Mouse (Mus musculus) layer of hippocampus, adult 8-10 months (tissue): ENCODE results near the gene Pitpnb. TPM values are rescaled to one million over a fixed set of nuclear protein-coding genes. Genes with fewer than 3 reads are reported as not detected.

ENCODE experiments used
- DNase-seq, 2 experiments: peaks; one replicate each; pipeline ENCODE4 v3.0.0; 2022; ENCODE audit warnings: low spot score in 2 of 2
- total RNA-seq, 4 experiments: library from RNA; stranded (reverse); gene quantifications; 2 replicates each; pipeline ENCODE4 v1.2.4; 2022

Gene Pitpnb
- total RNA-seq, 4 experiments from 2014 or later, result 74.6 to 84.8 (median 80.1) TPM

DNA sequence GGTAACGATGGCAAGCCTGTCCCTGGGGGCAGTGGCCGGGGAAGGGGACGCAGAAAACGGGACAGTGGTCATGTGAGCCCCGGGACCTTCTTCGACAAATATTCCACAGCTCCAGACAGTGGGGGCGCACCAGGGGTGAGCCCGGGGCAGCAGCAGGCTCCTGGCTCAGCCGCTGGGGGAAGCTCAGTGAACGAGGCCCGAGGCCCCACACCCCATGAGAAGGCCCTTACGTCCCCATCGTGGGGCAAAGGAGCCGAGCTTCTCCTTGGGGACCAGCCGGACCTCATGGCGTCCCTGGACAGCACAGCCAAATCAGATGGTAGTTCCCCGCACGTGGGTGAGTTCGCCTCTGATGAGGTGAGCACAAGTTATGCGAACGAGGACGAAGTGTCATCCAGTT lies 90.3 kb downstream of the Pitpnb start:
- no peak for DNase-seq

GRCm38 (mm10) chr5:111421424-111421823 lies 90.9 kb downstream of the Pitpnb start:
- no peak for DNase-seq

- no peak for DNase-seq
Measured at GRCm38 (mm10) chr5:111422058-111422800, 91.7 kb downstream of the Pitpnb start.

GRCm38 (mm10) chr5:111423011-111423410 lies 92.4 kb downstream of the Pitpnb start:
- DNase-seq, result no peak

GRCm38 (mm10) chr5:111423616-111424015 lies 93.1 kb downstream of the Pitpnb start:
- DNase-seq, result no peak

DNA sequence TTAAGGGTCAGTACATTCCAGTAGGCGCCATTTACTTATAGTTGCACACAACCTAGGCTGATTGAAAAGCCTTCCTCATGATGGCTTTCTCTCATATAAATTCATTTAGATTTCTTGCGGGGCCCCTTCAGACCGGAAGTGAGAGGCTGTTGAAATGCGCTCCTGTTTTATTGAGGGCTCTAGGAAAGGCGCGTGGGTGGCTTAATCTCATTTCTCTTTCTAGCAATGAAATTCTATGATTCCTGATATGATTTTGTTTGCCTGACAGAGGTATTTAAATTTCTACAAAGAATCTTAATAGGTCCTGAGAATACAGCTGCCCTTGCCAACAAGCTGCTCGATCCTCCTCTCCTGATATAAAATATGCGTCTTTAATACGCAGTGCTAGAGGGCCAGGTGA lies 95.2 kb downstream of the Pitpnb start:
- DNase-seq, result no peak

- no peak for DNase-seq
Measured at GRCm38 (mm10) chr5:111426249-111426648, 95.7 kb downstream of the Pitpnb start.

GRCm38 (mm10) chr5:111428882-111429281 lies 98.3 kb downstream of the Pitpnb start:
- no peak for DNase-seq

DNA sequence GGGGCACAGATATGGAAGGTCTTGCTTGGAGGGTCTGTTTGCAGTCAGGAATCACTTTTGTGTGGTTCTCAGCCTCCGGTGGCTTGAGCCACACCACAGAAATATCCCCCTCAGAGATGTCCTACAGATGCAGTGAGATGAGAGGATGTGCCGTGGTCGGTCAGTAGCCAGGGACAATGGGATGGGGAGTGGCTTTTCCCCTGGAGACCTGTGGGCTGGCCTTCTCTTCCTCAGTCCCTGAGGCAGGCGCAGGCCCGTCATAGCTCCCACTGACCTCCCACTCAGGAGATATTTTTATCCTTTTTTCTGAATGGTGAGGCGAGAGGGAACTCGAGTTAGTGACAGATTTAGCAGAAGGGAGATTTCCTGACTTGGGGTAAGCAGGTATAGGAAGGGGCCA lies 99.2 kb downstream of the Pitpnb start:
- no peak for DNase-seq

DNA sequence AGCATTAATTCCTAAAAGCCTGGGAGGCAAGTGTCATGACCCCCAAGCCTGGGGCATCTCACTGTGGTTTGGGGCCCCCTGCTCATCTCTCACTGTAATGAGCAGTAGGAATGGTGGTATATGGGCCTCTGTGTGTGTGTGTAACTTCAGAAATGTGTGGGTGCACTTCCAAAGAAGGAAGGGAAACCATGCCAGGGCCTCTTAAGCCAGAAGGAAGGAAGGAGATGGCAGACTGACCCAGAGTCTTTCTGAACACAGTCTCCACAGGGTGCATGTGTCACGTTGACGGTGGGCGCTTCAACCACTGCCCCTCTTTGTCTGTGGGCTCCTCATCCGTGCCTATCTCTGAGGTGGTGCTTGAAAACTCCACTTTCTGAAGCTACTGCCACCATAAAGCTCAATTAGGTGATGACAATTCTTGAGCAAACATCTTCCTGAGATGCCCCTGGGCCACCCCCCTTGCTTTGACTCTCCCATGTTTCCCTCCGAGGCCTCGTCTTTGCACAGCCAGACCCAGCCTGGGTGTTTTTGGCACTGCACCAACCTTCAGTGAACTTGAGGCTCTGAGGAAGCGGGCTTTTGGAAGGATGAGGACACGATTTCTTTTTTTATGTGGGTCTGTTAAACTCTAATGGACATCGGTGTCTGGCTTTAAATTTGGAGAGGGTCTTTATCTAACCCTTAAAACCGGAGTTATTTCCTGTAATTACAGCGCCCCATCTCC lies 100.6 kb downstream of the Pitpnb start:
- DNase-seq, result no peak

- DNase-seq, result no peak
Measured at GRCm38 (mm10) chr5:111432842-111433241, 102.3 kb downstream of the Pitpnb start.

- DNase-seq, result no peak
Measured at GRCm38 (mm10) chr5:111434342-111434842, 103.8 kb downstream of the Pitpnb start.

- no peak for DNase-seq
Measured at GRCm38 (mm10) chr5:111436260-111436659, 105.7 kb downstream of the Pitpnb start.

DNA sequence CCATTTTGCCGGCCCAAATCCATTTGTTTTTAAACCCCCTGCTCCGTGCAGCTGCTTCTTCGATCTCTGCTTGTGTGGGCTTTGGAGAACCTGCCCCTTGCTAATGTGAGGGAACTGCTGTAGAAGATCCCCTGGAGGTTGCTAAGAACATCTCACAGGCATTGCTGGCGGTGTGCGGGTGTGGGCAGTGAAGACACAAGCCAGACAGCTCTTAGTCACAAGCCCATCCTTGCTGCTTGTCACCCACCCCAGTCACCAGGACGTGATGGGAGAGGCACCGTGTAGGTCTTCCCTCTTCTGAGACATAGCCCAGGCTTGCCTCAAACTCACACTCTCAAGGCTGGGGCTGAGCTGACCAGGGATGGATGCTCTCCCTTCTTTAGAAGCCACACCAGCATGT lies 106.6 kb downstream of the Pitpnb start:
- DNase-seq, result no peak

Other genes starting within 250 kb of the Pitpnb start
- gene Mn1, start 86.6 kb downstream of the Pitpnb start, total RNA-seq, result 10 to 100 TPM; 30.0 to 35.0 (median 32.2) TPM